Mouse (Mus musculus) skeletal muscle tissue, adult 2 months (tissue): Measurements from ENCODE around the gene Olfr1368.
"Not testable (repeated sequence)": the region's sequence is repeated elsewhere in the genome, so short reads cannot be mapped to it uniquely, and the experiment has no call there.

Experiments used
- DNase-seq: peaks from one replicate; pipeline ENCODE4 v3.0.0-alpha.2; 2012; ENCODE audit warnings: low read depth, low spot score

The Olfr1368 gene

DNA sequence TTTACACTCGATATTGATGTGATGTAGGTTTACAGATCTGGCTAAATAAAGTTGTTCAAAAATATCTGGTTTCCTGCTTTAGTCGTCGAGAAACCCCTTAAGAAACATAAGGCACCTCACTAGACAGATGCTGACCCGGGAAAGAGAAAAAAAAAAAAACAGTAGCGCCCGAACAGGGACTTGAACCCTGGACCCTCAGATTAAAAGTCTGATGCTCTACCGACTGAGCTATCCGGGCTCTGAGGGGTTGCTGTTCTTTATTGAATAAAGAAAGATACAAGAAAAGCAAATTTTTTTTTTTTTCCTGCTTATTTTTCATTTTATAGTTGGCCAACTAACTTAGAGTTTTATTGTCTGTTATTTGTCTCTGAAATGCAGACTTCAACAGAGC lies 22.2 kb upstream of the Olfr1368 start:
- DNase-seq, result peak; percentile 46

GRCm38 (mm10) chr13:21166936-21167909 lies 21.6 kb upstream of the Olfr1368 start:
- DNase-seq, result peak; percentile 73

GRCm38 (mm10) chr13:21162591-21162990 lies 16.9 kb upstream of the Olfr1368 start:
- no peak for DNase-seq

DNA sequence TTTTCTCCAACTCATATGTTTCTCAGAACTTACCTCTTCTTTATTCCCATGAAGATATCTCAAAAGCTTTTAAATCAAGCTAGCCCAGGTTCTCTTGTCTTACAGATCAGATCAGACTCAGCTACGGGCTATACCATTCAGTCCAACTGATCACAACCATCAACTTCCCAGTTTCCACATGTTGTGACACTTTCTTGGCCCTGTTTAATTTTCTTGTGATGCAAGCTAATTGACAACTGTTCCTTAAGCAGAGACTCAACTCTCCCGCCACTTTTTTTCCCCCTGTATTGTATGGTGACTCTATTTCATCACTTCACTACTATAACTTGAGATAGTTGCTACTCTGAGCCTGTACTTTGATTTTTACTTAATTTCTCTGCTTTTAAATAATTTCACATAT lies 15.9 kb upstream of the Olfr1368 start:
- no peak for DNase-seq

- peak; percentile 91 for DNase-seq
These were observed 15.3 kb upstream of the Olfr1368 start for GRCm38 (mm10) chr13:21160657-21161590.

DNA sequence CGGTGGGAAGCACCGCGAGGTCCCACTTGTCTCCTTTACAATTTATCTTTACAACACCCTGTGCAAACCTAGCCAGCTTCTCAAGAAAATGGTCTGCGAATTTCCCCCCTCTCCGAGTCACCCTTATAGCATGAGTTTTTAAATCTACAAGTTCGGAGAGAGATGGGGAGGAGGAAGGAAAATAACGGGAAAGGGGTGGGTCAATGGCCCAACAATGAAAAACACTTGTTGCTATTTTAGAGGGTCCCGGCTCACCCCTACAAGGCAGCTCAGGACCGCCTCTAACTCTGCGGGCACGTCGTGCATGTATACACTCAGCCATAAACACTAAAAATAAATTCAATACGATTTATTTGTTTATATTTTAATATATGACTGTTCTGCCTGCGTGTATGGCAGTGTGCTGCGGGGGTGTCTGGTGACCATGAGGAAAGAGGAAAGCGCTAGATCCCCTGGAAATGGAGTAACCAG lies 14.4 kb upstream of the Olfr1368 start:
- DNase-seq, result no peak

DNA sequence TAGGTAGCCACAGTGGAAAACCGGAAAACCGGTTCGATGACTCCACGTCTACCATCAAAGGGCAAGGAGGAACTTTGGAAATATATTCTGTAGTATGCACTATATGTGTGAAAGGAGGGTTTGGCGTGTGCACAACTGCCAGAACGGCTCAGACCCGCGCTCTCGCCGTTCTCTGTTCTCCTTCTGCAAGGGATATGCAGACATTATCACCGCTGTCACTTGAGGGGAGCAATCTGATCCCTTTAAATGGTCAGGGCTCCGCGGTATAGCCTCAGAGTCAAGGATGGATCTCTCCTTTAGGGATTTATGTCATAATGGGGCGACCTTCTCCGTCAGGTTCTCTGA lies 13.8 kb upstream of the Olfr1368 start:
- DNase-seq, result no peak

DNA sequence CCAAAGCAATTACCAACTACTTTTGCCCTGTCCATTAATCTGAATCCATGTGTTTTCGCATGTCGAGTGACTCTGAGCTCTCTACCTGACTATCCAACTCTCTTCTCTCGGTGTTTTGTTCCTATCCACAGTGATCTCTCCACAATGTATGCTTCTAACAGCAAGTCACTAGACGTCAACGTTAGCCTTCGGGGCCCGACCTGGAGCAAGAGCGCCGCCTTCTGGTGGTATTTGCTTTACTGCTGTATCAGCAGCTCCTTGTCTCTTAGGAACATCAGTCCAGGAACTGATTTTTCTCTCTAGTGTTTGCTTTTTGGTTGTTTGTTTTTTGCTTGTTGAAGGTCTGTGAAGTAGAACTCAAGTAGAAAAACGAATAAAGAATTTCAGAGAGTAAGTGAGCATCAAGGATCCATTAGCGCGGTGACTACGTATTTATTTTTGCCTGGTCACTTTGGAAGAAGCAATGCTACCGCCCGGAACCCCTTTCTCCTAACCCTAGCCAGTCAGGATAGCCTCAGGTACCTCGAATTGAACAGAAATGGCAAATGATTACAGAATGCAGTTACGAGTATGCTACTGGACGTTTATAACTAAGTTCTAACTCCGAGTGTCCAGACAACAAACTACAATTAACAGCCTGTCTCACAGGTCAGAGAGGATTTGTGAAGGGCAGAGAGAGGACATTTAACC lies 13.3 kb upstream of the Olfr1368 start:
- DNase-seq, result peak; percentile 60

GRCm38 (mm10) chr13:21158071-21158470 lies 12.4 kb upstream of the Olfr1368 start:
- DNase-seq, result no peak

DNA sequence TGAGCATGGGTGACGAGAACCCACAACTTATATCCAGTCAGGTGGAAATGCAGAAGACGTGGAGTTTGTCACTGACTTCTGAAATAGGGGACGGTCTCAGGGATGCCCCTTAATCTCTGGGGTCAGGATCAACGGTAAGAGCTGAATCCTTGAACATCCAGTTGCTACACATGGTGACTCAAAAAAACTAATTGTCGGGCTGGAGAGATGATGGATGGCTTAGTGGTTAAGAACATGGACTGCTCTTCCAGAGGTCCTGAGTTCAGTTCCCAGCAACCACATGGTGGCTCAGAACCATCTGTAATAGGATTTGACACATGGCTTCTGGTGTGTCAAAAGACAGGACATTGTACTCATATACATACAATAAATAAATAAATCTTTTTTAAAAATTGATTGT lies 10.2 kb upstream of the Olfr1368 start:
- no peak for DNase-seq

GRCm38 (mm10) chr13:21142421-21142820 lies 3.2 kb downstream of the Olfr1368 start:
- DNase-seq, result no peak

GRCm38 (mm10) chr13:21129339-21129738 lies 16.3 kb downstream of the Olfr1368 start, which contains the start of gene Olfr263:
Gene Olfr263, plus strand, starts transcription at chr13:21129639.
- not testable (repeated sequence) for DNase-seq

DNA sequence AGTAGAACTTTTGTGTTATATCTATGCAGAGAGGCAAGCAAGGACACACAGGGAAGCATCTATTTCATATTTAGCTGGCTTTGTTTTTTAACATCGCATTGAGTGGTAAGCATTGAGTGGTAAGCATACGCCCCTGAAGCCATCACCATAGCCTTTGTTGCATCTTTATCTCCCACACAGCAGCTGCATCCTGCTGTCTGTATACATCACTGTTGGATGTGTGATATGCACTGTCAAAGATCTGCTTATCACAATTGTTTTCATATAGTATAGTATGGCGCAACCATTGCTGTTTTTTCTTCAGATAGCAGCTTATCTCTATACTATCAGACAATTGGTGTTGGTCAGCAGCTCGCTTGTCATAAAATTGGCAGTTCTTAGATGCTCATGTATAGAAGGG lies 31.5 kb downstream of the Olfr1368 start:
- DNase-seq, result no peak

DNA sequence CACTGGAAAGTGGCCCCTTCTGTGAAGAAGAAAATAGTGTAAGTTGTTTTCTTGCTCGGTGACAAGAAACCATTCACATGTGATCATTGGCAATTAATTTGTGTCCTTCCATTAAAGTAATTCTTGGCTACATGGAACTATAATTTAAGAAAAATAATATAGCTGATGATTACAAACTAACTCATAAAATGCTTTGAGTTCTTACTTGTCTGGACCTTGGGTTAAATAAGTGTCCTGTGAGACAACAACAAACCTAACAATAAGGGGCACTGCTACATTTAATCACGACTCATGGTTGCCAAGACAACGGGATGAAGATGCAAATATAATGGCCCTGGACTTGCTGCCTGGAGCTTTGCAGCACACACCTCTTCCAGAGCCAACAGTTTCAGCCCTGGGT lies 34.5 kb downstream of the Olfr1368 start, which contains the start of gene Olfr1369-ps1:
Gene Olfr1369-ps1 (plus strand): TSS at position 301 of the 400 bp plus-strand sequence.
- not testable (repeated sequence) for DNase-seq

GRCm38 (mm10) chr13:21110441-21110840 lies 35.2 kb downstream of the Olfr1368 start:
- DNase-seq, result no peak

- no peak for DNase-seq
These were observed 35.9 kb downstream of the Olfr1368 start for GRCm38 (mm10) chr13:21109759-21110158.
